Mouse (Mus musculus) stomach, postnatal 0 days (tissue): ENCODE measurements around the gene Wipf1. TPM values are rescaled to one million over a fixed set of nuclear protein-coding genes. Genes with fewer than 3 reads are reported as not detected.

Source experiments
- ATAC-seq: fragments of 200-750 bp; cut with Nextera tagmentation; 2 replicates; pipeline ENCODE4 v1.8.0; 2017; ENCODE audit not compliant: low FRiP score, low TSS enrichment
- DNase-seq: peaks from one replicate; pipeline ENCODE4 v3.0.0-alpha.2; 2016; ENCODE audit warnings: low spot score
- H3K27ac ChIP-seq: fragments of 300-500 bp; sonication (generic); replicated peaks from 2 replicates; pipeline ENCODE4 v1.5.1; 2014; ENCODE audit warnings: mild to moderate bottlenecking, control low read depth
- H3K27me3 ChIP-seq: fragments of 300-500 bp; sonication (generic); 2 replicates; pipeline ENCODE4 v1.6.1; 2014; ENCODE audit warnings: low read length; ENCODE audit not compliant: control insufficient read depth, insufficient read depth
- H3K36me3 ChIP-seq: fragments of 300-500 bp; sonication (generic); 2 replicates; pipeline ENCODE4 v1.6.1; 2014; ENCODE audit warnings: low read length, mixed read lengths; ENCODE audit not compliant: control insufficient read depth, insufficient read depth
- H3K4me1 ChIP-seq: fragments of 300-500 bp; sonication (generic); replicated peaks from 2 replicates; pipeline ENCODE4 v1.6.1; 2014; ENCODE audit warnings: antibody characterized with exemption; ENCODE audit not compliant: control insufficient read depth, insufficient read depth
- H3K4me2 ChIP-seq: fragments of 300-500 bp; sonication (generic); replicated peaks from 2 replicates; pipeline ENCODE4 v1.6.1; 2014; ENCODE audit warnings: low read depth, mild to moderate bottlenecking, control low read depth, moderate library complexity
- H3K4me3 ChIP-seq: fragments of 300-500 bp; sonication (generic); 2 replicates; pipeline ENCODE4 v1.5.1; 2014; ENCODE audit warnings: low read depth, low read length, control low read depth
- H3K9ac ChIP-seq: fragments of 300-500 bp; sonication (generic); 2 replicates; pipeline ENCODE4 v1.6.1; 2014; ENCODE audit warnings: mild to moderate bottlenecking, low read length, control low read depth, mixed read lengths
- H3K9me3 ChIP-seq: fragments of 300-500 bp; sonication (generic); 2 replicates; pipeline ENCODE4 v1.6.1; 2016; ENCODE audit warnings: low read length; ENCODE audit not compliant: control insufficient read depth
- CTCF ChIP-seq: IDR thresholded peaks from 2 replicates; pipeline ENCODE4 v1.5.1; 2016; ENCODE audit warnings: antibody characterized with exemption, low read depth, mild to moderate bottlenecking, moderate library complexity
- EP300 ChIP-seq: optimal IDR thresholded peaks from 2 replicates; pipeline ENCODE3; 2016; ENCODE audit warnings: antibody characterized with exemption
- WGBS: fragments of 180-500 bp; shearing (Covaris S2); extraction: QIAGEN DNeasy Blood & Tissue Kit; methylation state at CpG from one replicate; pipeline ENCODE4 v1.1.7; 2014; 5-methylcytosine and 5-hydroxymethylcytosine counted together
- polyA plus RNA-seq: library from polyadenylated mRNA; unstranded; fragments of >200 nt; fragmentation: Nextera tagmentation; extraction: Ambion mirVana; gene quantifications from 2 replicates; pipeline ENCODE4 v1.2.1, GENCODE M21; 2015

Wipf1 gene
- polyA plus RNA-seq, 1 experiment from 2014 or later, result 3.3 TPM

- Histone ChIP-seq H3K27me3 (no peaks in the 10 kb centered on the region), H3K4me3 (peak overlapping the region; percentile 19), H3K4me1 (no peaks in the 10 kb centered on the region), H3K4me2 (peak overlapping the region; percentile 45), H3K27ac (peak overlapping the region; percentile 40; the same call in 1 of the 2 replicates), H3K36me3 (peaks cover 2% of the 10 kb centered on the region; the same call in 1 of the 2 replicates), H3K9ac (peak overlapping the region; percentile 27), H3K9me3 (no peaks in the 10 kb centered on the region)
- ATAC-seq (peak; percentile 21; the same call in 1 of the 2 replicates), DNase-seq (no peak)
- 26% methylated on average over 14 of the region's 14 CpGs for WGBS
- no peak for TF ChIP-seq CTCF
- no peak for TF ChIP-seq EP300
Observed at GRCm38 (mm10) chr2:73431959-73432396, 97.6 kb downstream of the Wipf1 start.

GRCm38 (mm10) chr2:73428803-73429468, 100.6 kb downstream of the Wipf1 start:
- WGBS, result 63% methylated on average over 21 of the region's 21 CpGs

GRCm38 (mm10) chr2:73427293-73427692, 102.2 kb downstream of the Wipf1 start:
- TF ChIP-seq CTCF (peak; percentile 70), EP300 (no peak)
- Histone ChIP-seq H3K9me3 (no peaks in the 10 kb centered on the region), H3K27ac (no peak overlapping the region), H3K4me2 (no peak overlapping the region), H3K4me1 (no peaks in the 10 kb centered on the region), H3K9ac (no peak overlapping the region), H3K4me3 (no peak overlapping the region), H3K27me3 (no peaks in the 10 kb centered on the region), H3K36me3 (no peaks in the 10 kb centered on the region)
- peak; percentile 48 for DNase-seq
- WGBS, result 30% methylated on average over 1 of the region's 1 CpGs
- peak; percentile 58; the same call in 1 of the 2 replicates for ATAC-seq

More at GRCm38 (mm10) chr2:73428803-73429468, 100.6 kb downstream of the Wipf1 start:
- no peaks in the 10 kb centered on the region for H3K4me1 ChIP-seq
- no peak overlapping the region for H3K4me2 ChIP-seq
- H3K27me3 ChIP-seq, result no peaks in the 10 kb centered on the region
- H3K4me3 ChIP-seq, result no peak overlapping the region
- DNase-seq (no peak), ATAC-seq (peak; percentile 62; the same call in 1 of the 2 replicates)
- H3K9me3 ChIP-seq, result no peaks in the 10 kb centered on the region
- peaks cover 1% of the 10 kb centered on the region; the same call in 1 of the 2 replicates for H3K36me3 ChIP-seq
- H3K9ac ChIP-seq, result no peak overlapping the region
- H3K27ac ChIP-seq, result no peak overlapping the region; the same call in 1 of the 2 replicates
- TF ChIP-seq CTCF (no peak), EP300 (no peak)

- DNase-seq (peak; percentile 64), ATAC-seq (peak; percentile 90)
- Histone ChIP-seq H3K27me3 (no peaks in the 10 kb centered on the region), H3K4me2 (no peak overlapping the region), H3K4me1 (no peaks in the 10 kb centered on the region), H3K36me3 (no peaks in the 10 kb centered on the region), H3K27ac (no peak overlapping the region), H3K9ac (no peak overlapping the region), H3K4me3 (no peak overlapping the region), H3K9me3 (no peaks in the 10 kb centered on the region)
- TF ChIP-seq EP300 (no peak), CTCF (no peak)
- 55% methylated on average over 14 of the region's 14 CpGs for WGBS
Observed at GRCm38 (mm10) chr2:73425822-73426221, 103.7 kb downstream of the Wipf1 start.

- TF ChIP-seq EP300 (no peak), CTCF (no peak)
- Histone ChIP-seq H3K4me1 (no peaks in the 10 kb centered on the region), H3K9me3 (no peaks in the 10 kb centered on the region), H3K27me3 (no peaks in the 10 kb centered on the region), H3K36me3 (no peaks in the 10 kb centered on the region), H3K27ac (no peak overlapping the region), H3K4me2 (no peak overlapping the region), H3K4me3 (no peak overlapping the region), H3K9ac (no peak overlapping the region)
- ATAC-seq (no peak), DNase-seq (no peak)
- WGBS, result 71% methylated on average over 7 of the region's 7 CpGs
Observed at GRCm38 (mm10) chr2:73419730-73420129, 109.8 kb downstream of the Wipf1 start.

- no peak overlapping the region for H3K4me2 ChIP-seq
- H3K27me3 ChIP-seq, result no peaks in the 10 kb centered on the region
- no peaks in the 10 kb centered on the region for H3K36me3 ChIP-seq
- no peak overlapping the region for H3K4me3 ChIP-seq
- H3K9ac ChIP-seq, result no peak overlapping the region
- WGBS, result 44% methylated on average over 4 of the region's 4 CpGs
- no peak for TF ChIP-seq EP300
- peak; percentile 65 for TF ChIP-seq CTCF
- DNase-seq (peak; percentile 34), ATAC-seq (0 out of 2 replicates have a peak, but pooled peaks have one; percentile 47)
- H3K9me3 ChIP-seq, result no peaks in the 10 kb centered on the region
- H3K27ac ChIP-seq, result no peak overlapping the region
- no peaks in the 10 kb centered on the region for H3K4me1 ChIP-seq
Observed at GRCm38 (mm10) chr2:73419285-73419684, 110.2 kb downstream of the Wipf1 start.
